Mouse (Mus musculus) heart, adult 8-10 months (tissue): ENCODE data around the gene Amn. TPM values are rescaled to one million over a fixed set of nuclear protein-coding genes. Genes with fewer than 3 reads are reported as not detected.
A peak's percentile ranks its signal among the peaks of the same experiment; 100 is the strongest.

Experiments used
- DNase-seq: peaks from one replicate; pipeline ENCODE4 v3.0.0; 2022; ENCODE audit warnings: low spot score
- total RNA-seq, 4 experiments: library from RNA; stranded (reverse); gene quantifications; 2 replicates each; pipeline ENCODE4 v1.2.4; 2022

The Amn gene
- total RNA-seq, 4 experiments from 2014 or later = 0.41 TPM; not detected in 3

- no peak for DNase-seq
Observed at GRCm38 (mm10) chr12:111267673-111268325, 3.1 kb upstream of the Amn start.

- DNase-seq = no peak
Observed at GRCm38 (mm10) chr12:111271406-111271805, 511 bp downstream of the Amn start.

GRCm38 (mm10) chr12:111271966-111272365 is 1.1 kb downstream of the Amn start:
- no peak for DNase-seq

DNA sequence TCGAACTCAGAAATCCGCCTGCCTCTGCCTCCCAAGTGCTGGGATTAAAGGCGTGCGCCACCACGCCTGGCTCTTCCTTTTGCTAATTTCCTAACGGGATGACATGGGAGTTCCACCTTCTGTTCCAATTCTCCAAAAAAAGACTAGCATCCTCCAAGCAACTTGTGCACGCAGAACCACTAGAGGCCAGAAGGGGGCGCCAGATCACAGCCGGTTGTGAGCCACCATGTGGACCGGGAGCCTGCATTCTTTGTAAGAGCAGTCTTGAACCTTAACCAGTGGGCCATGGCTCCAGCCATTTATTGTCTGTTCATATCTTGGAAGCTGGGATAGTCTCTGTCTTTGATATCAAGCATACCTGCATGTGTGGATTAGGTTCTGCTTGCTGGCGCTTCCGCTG is 1.5 kb downstream of the Amn start:
- DNase-seq = peak; percentile 55

DNA sequence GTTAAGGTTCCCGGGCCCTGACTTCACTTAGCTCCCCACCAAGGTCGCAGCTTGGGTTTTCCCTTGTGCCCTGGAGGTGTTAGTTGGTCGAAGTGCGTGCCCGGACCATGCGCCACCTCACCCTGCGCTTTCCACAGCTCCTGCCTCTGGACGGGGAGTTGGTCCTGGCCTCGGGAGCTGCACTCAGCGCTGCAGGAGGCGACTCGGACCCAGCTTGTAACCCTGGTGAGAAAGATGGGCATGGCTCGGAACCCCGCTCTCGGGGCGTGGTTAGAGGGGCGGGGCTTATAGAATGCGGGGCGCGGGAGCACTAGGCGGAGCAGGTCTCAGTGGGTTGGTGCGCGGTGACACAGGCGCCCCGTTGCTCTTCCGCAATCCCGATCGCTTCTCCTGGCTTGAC is 3.1 kb downstream of the Amn start:
- no peak for DNase-seq

- DNase-seq = no peak
Observed at GRCm38 (mm10) chr12:111274447-111275149, 3.7 kb downstream of the Amn start.

- DNase-seq = no peak
Observed at GRCm38 (mm10) chr12:111275150-111275841, 4.4 kb downstream of the Amn start.

GRCm38 (mm10) chr12:111276371-111276770 is 5.5 kb downstream of the Amn start:
- no peak for DNase-seq

- DNase-seq = no peak
Observed at GRCm38 (mm10) chr12:111283573-111283972, 12.7 kb downstream of the Amn start.

- DNase-seq = no peak
Observed at GRCm38 (mm10) chr12:111284532-111284931, 13.6 kb downstream of the Amn start.

DNA sequence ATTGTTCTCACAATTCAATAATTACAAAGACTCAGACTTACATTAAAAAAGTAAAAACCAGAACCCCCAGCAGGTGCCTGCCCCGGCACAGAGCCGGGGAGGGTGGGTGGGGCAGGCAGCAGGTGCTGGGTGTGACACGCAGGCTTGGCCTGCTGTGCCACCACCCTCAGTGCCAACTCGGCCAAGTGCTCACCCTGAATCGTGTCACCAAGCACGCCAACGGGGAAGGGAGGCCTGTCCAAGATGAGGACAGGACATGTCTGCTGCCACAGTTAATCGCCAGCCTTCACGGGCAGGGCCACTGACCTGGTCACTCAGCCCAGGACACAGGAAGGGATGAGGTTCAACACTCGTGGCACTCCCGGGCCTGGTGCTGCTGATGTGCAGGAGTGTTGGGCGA is 22.1 kb downstream of the Amn start:
- DNase-seq = no peak

- no peak for DNase-seq
Observed at GRCm38 (mm10) chr12:111301322-111302017, 30.6 kb downstream of the Amn start.

DNA sequence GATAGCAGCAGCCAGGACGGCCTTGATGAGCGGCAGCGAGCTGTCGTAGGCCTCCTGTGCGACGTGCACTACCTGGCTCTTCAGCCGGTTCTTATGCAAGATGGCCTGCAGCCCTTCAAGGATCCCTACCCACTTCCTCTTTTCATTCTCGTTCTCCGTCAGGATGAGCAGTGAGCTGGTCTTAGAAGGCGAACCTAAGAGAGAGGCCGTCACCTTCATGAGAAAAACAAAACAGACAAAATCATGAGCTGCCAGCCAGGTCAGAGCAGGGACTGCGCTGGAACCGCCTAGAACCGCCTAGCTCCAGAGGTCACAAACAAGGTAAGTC is 31.1 kb downstream of the Amn start:
- no peak for DNase-seq

DNA sequence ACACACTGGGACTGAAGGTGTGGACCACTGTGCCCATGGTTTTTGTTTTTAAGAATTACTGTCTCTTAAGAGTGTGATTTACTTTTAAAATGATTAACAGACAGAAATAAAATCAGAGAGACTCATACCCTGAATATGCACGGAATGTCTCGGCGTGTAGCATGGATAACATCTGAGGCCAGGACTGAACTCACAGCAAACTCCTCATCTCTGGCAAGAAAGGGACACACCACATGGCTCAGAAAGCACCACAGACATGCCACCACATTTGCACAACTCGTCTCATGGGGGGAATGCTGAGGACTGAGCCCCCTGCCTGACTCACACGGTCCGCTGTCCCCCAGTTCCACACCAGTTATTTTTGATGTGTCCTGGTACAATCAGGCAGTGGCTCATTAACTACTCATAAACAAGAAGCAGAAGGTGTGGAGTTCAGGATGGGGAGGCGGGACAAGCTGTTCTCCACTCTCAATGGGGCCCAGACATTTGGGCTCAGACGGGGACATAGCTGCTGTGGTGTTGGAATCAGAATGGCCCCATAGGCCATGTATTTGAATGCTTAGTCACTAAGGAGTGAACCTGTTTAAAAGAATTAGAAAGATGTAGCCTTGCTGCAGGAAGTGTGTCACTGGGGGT is 32.9 kb downstream of the Amn start:
- DNase-seq = no peak

DNA sequence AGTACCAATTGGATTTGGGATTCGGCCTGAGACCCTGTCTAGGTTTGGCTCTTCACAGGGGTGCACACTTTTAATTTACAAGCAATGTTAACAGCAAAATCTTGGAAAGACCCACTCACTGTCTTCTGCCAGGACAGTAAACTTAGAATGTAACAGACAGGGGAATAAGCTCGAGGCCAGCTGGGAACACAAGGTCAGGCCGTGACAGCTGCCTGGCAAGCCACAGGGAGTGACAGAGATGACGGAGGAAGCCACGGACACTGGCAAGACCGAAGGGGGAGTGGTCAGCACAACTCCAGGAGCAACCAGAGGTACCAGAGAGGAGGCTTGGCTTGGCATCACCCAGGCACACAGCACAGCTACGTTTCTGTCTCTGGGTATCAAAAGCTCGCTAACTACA is 35.9 kb downstream of the Amn start:
- no peak for DNase-seq

DNA sequence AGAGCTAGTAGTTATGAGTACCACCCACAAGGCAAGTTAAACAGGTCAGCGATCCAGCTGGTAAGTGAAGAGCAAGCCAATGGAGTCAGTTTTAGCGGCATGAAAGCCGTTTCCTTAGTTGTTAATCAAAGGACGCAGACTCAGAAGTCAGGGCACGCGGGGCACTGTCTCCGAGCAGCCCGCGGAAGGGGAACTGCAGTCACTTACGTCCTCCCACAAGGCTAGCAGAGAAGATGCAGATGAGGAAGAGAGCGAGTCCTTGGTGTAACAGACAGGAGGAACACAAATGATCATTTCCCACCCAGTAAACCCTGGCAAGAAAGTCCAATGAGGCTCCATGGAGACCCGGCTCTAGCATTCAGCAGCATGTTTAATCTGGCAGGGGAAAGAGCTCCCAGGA is 38.4 kb downstream of the Amn start:
- no peak for DNase-seq

GRCm38 (mm10) chr12:111309931-111310330 is 39.0 kb downstream of the Amn start:
- no peak for DNase-seq

GRCm38 (mm10) chr12:111311775-111312174 is 40.9 kb downstream of the Amn start:
- no peak for DNase-seq

GRCm38 (mm10) chr12:111314273-111314672 is 43.4 kb downstream of the Amn start:
- no peak for DNase-seq

- DNase-seq = no peak
Observed at GRCm38 (mm10) chr12:111317694-111318093, 46.8 kb downstream of the Amn start.

DNA sequence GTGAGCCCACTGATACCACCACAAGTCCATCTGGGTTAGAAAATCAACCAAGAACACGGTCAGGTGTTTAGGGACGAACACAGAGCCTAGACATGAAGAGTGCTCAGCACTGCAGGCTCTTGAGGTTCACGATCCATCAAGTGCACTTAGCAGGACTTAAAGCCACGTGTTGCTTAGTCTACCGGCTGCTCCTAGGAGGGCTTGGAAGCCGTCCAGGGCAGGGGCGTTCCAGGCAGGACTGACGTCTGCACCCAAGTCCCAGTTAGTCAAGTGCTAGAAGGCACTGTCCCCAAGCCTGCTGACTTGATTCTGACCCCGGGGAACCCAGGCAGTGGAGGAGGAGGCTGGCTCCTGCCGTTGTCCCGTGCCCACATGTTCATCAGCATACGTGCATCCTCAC is 49.7 kb downstream of the Amn start:
- DNase-seq = no peak

- no peak for DNase-seq
Observed at GRCm38 (mm10) chr12:111321832-111322231, 50.9 kb downstream of the Amn start.
